Mouse (Mus musculus) bone marrow, adult 2 months (tissue): ENCODE measurements at regions not wholly inside any gene's neighbourhood (a gene's known extent, or its start where the extent isn't known, plus 50 kb on each side); places are given as distances from the start of the nearest gene placed in this dataset.

Experiments
- H3K27ac ChIP-seq: fragments of 200-500 bp; 2 replicates; pipeline ENCODE4 v1.5.1; 2012; ENCODE audit warnings: low read depth, mild to moderate bottlenecking, control low read depth, inconsistent platforms, low read length; ENCODE audit not compliant: control insufficient read depth, poor library complexity, insufficient read depth
- H3K4me1 ChIP-seq: fragments of 200-500 bp; 2 replicates; pipeline ENCODE4 v1.6.1; 2011; ENCODE audit warnings: low read length; ENCODE audit not compliant: control insufficient read depth, insufficient read depth
- H3K4me3 ChIP-seq: fragments of 200-500 bp; replicated peaks from 2 replicates; pipeline ENCODE3; 2011; ENCODE audit warnings: mild to moderate bottlenecking, low read depth, low read length, control low read depth; ENCODE audit not compliant: control insufficient read depth
- CTCF ChIP-seq: fragments of 200-500 bp; IDR thresholded peaks from 2 replicates; pipeline ENCODE4 v1.5.1; 2011; ENCODE audit warnings: low read length, control low read depth; ENCODE audit not compliant: control insufficient read depth, insufficient read depth
- POLR2A ChIP-seq: fragments of 200-500 bp; IDR thresholded peaks from 2 replicates; pipeline ENCODE4 v1.6.1; 2011; ENCODE audit warnings: low read depth, mild to moderate bottlenecking, control low read depth, low read length, borderline replicate concordance; ENCODE audit not compliant: control insufficient read depth
- WGBS: fragments of 180-500 bp; shearing (Covaris S2); methylation state at CpG from one replicate; pipeline ENCODE4 v1.1.7; 2018; 5-methylcytosine and 5-hydroxymethylcytosine counted together

DNA sequence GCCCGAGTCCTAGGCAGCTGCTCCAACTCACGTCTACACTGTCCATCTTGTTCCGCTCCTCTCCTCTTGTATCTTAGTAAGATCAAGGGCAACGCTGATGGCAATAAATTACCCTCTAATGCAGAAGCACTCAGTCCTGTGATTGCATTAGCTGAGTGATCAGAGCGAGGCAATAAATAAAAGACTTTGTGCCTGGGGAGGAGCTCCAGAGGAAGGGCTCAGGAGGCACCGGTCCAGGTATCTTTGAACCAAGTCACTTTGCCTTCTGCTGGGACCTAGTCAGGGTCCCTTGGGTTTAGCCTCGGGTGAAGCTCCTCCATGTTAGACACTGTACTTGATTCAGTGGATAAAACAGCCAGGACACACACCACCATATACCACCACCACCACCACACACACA, 119.5 kb upstream of the Foxq1 start:
- Histone ChIP-seq H3K27ac (no peak overlapping the region), H3K4me1 (no peaks in the 10 kb centered on the region), H3K4me3 (no peak overlapping the region)
- 74% methylated on average over 7 of the region's 7 CpGs for WGBS
- TF ChIP-seq POLR2A (no peak), CTCF (no peak)

DNA sequence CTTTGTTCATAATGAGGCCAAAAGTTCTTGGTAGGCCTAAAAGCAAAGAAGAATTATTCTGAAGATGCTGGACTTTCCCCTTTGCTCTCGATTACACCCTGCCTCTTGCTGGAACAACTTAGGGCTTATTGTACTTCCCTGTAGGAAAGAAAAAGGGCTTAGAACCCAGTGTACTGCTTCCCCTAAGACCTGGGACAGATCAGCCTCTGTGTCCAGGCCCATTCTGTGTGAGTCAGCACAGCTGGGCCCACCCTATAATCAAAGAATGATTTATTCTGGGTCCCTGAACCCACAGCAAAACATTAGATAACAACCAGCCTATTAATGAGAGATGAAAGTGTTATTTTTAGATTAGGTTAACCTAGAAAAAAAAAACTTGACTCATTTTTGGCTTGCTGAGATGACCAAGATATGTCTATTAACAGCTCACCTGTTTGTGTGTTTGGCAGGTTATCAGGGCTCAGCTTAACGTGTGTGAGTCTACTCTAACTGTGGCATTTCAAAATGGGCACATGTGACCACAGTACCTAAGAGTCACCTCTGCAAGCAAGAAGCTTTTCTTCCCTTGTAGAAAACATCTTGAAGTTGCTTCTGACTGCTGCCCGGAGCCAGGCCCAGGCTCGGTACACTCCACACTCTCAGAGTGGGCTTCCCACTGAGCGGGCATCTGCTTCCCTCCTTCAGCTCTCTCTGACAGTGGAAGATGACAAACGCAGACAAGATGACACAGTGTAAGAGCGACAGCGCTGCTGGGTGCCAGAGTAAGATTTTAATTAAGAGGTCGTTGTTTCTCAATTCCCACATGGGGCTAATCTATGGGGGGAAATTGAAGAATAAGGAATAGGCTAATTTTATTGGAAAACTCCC, 115.9 kb upstream of the Foxq1 start:
- Histone ChIP-seq H3K4me1 (no peaks in the 10 kb centered on the region), H3K4me3 (no peak overlapping the region), H3K27ac (no peak overlapping the region)
- 83% methylated on average over 9 of the region's 9 CpGs for WGBS
- TF ChIP-seq CTCF, result no peak
- no peak for TF ChIP-seq POLR2A

GRCm38 (mm10) chr13:31458883-31459282, 97.1 kb upstream of the Foxq1 start:
- no peaks in the 10 kb centered on the region for H3K4me1 ChIP-seq
- no peak overlapping the region for H3K27ac ChIP-seq
- H3K4me3 ChIP-seq, result no peak overlapping the region
- 79% methylated on average over 2 of the region's 2 CpGs for WGBS
- TF ChIP-seq POLR2A (no peak), CTCF (no peak)

GRCm38 (mm10) chr13:31465141-31465540, 90.8 kb upstream of the Foxq1 start:
- 79% methylated on average over 8 of the region's 8 CpGs for WGBS
- no peaks in the 10 kb centered on the region for H3K4me1 ChIP-seq
- H3K27ac ChIP-seq, result no peak overlapping the region
- TF ChIP-seq POLR2A (no peak), CTCF (no peak)
- H3K4me3 ChIP-seq, result no peak overlapping the region

DNA sequence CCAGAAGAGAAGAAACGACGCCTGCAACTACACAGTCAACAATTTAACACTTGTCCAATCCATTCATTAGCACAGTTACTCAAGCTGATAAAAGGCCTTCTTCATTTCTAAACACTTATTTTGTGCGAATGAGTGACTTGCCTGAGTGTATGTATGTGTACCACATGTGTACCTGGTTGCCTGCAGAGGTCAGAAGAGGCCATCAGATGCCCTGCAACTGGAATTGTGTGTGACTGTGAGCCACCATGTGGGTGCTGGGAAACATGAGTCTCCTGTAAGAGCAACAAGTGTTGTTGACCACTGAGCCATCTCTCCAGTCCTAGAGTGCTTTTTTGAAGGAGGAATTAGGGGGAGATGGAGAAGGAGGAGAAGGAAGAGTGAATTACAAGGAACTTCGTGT, 90.2 kb upstream of the Foxq1 start:
- TF ChIP-seq CTCF (no peak), POLR2A (no peak)
- 75% methylated on average over 4 of the region's 4 CpGs for WGBS
- no peaks in the 10 kb centered on the region for H3K4me1 ChIP-seq

GRCm38 (mm10) chr13:31468131-31468530, 87.8 kb upstream of the Foxq1 start:
- Histone ChIP-seq H3K27ac (no peak overlapping the region), H3K4me1 (no peaks in the 10 kb centered on the region), H3K4me3 (no peak overlapping the region)
- 69% methylated on average over 3 of the region's 3 CpGs for WGBS
- TF ChIP-seq CTCF (no peak), POLR2A (no peak)

More for the DNA sequence above, 90.2 kb upstream of the Foxq1 start:
- no peak overlapping the region for H3K4me3 ChIP-seq
- H3K27ac ChIP-seq, result no peak overlapping the region

DNA sequence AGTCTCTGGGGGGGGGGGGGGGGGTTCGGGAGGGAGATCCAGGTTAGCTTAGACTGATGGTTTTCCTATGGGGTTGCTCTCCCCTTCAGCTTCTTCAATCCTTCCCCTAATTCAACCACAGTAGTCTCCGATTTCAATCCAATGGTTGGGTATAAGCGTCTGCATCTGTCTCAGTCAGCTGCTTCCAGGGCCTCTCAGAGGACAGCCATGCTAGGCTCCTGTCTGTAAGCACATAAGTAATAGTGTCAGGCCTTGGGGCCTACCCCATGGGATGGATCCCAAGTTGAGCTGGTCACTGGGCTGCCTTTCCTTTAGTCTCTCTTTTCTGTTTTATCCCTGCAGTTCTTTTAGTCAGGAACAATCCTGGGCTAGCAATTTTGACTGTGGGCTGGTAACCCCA, 87.0 kb upstream of the Foxq1 start:
- 75% methylated on average over 3 of the region's 3 CpGs for WGBS
- H3K27ac ChIP-seq, result no peak overlapping the region
- TF ChIP-seq CTCF, result no peak
- TF ChIP-seq POLR2A, result no peak
- no peak overlapping the region for H3K4me3 ChIP-seq
- H3K4me1 ChIP-seq, result no peaks in the 10 kb centered on the region

- 82% methylated on average over 5 of the region's 5 CpGs for WGBS
- Histone ChIP-seq H3K4me3 (no peak overlapping the region), H3K4me1 (no peaks in the 10 kb centered on the region; the same call in 1 of the 2 replicates), H3K27ac (no peak overlapping the region)
- TF ChIP-seq CTCF, result no peak
- no peak for TF ChIP-seq POLR2A
Measured at GRCm38 (mm10) chr13:31472366-31472765, 83.6 kb upstream of the Foxq1 start.

DNA sequence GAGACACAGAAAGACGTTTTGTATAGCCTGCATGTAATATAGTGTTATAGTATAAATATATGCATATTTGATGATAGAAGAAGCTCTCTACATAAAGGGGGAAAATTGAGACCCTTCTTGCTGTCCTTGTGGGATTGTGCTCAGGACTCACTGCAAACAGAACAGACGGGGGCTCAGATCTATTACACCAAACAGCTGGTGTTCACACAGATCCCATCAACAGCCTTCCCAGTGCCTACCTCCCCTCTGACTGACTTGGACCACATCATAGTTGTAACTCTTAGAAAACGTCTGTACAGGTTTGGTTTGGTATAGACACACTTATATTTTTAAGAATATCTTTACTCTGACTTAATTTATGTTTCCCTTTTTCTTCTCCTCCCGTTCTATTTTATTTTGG, 83.1 kb upstream of the Foxq1 start:
- Histone ChIP-seq H3K4me3 (no peak overlapping the region), H3K4me1 (no peaks in the 10 kb centered on the region; the same call in 1 of the 2 replicates), H3K27ac (no peak overlapping the region)
- 61% methylated on average over 4 of the region's 4 CpGs for WGBS
- TF ChIP-seq POLR2A (no peak), CTCF (no peak)
